Mouse (Mus musculus) heart, adult 2 months (tissue): ENCODE measurements at regions not wholly inside any gene's neighbourhood (a gene's known extent, or its start where the extent isn't known, plus 50 kb on each side); places are given as distances from the start of the nearest gene placed in this dataset.

Source experiments
- DNase-seq, 2 experiments: peaks; one replicate each; pipeline ENCODE4 v3.0.0; 2021
- H3K27ac ChIP-seq: fragments of 200-600 bp; 2 replicates; pipeline ENCODE4 v1.8.1; 2022
- H3K27me3 ChIP-seq: fragments of 200-500 bp; 2 replicates; pipeline ENCODE4 v1.6.1; 2012; ENCODE audit warnings: mild to moderate bottlenecking, low read length, inconsistent platforms, mixed read lengths; ENCODE audit not compliant: control insufficient read depth, insufficient read depth
- H3K36me3 ChIP-seq: fragments of 200-500 bp; 2 replicates; pipeline ENCODE4 v1.6.1; 2012; ENCODE audit warnings: low read length, inconsistent platforms; ENCODE audit not compliant: control insufficient read depth, insufficient read depth
- H3K4me1 ChIP-seq: fragments of 200-500 bp; 2 replicates; pipeline ENCODE4 v1.6.1; 2011; ENCODE audit warnings: low read length; ENCODE audit not compliant: control insufficient read depth, insufficient read depth
- H3K4me3 ChIP-seq: fragments of 200-600 bp; 2 replicates; pipeline ENCODE4 v1.8.1; 2022
- H3K79me2 ChIP-seq: fragments of 200-500 bp; replicated peaks from 2 replicates; pipeline ENCODE4 v1.6.1; 2012; ENCODE audit warnings: mild to moderate bottlenecking, inconsistent platforms, low read length, moderate library complexity, mixed read lengths; ENCODE audit not compliant: control insufficient read depth, insufficient read depth
- H3K9ac ChIP-seq: fragments of 200-500 bp; 2 replicates; pipeline ENCODE4 v1.6.1; 2012; ENCODE audit warnings: low read depth, mild to moderate bottlenecking, control low read depth, inconsistent platforms, low read length, mixed read lengths
- CTCF ChIP-seq: fragments of 200-600 bp; IDR thresholded peaks from 2 replicates; pipeline ENCODE4 v1.8.1; 2022; ENCODE audit warnings: antibody characterized with exemption, mild to moderate bottlenecking, moderate library complexity
- EP300 ChIP-seq: fragments of 200-500 bp; IDR thresholded peaks from 2 replicates; pipeline ENCODE4 v1.6.1; 2011; ENCODE audit warnings: low read depth, low read length, control low read depth; ENCODE audit not compliant: insufficient read depth
- POLR2A ChIP-seq: fragments of 200-500 bp; IDR thresholded peaks from 2 replicates; pipeline ENCODE4 v1.6.1; 2011; ENCODE audit warnings: mild to moderate bottlenecking, low read depth, low read length, control low read depth; ENCODE audit not compliant: insufficient read depth
- WGBS: fragments of 180-500 bp; shearing (Covaris S2); methylation state at CpG from one replicate; pipeline ENCODE4 v1.1.7; 2018; 5-methylcytosine and 5-hydroxymethylcytosine counted together
- intact Hi-C: fragments of 180-260 bp; cut with DNase I; formaldehyde crosslinking; loops from one replicate; pipeline ENCODE4 v1.15.1; 2025

GRCm38 (mm10) chr7:69738998-69739397, 627.5 kb downstream of the Nr2f2 start:
- Histone ChIP-seq H3K27ac (no peak overlapping the region), H3K4me3 (no peak overlapping the region), H3K9ac (no peak overlapping the region), H3K4me1 (no peaks in the 10 kb centered on the region), H3K36me3 (no peaks in the 10 kb centered on the region), H3K27me3 (no peaks in the 10 kb centered on the region), H3K79me2 (no peaks in the 10 kb centered on the region)
- DNase-seq, result no peak
- TF ChIP-seq POLR2A (no peak), CTCF (no peak), EP300 (no peak)
- WGBS, result 91% methylated on average over 7 of the region's 7 CpGs
- intact Hi-C loops, result no loop called here

- H3K27me3 ChIP-seq, result no peaks in the 10 kb centered on the region
- H3K9ac ChIP-seq, result no peak overlapping the region
- no peak overlapping the region for H3K4me3 ChIP-seq
- DNase-seq, result no peak
- no peaks in the 10 kb centered on the region for H3K4me1 ChIP-seq
- no peaks in the 10 kb centered on the region for H3K79me2 ChIP-seq
- no peaks in the 10 kb centered on the region for H3K36me3 ChIP-seq
- H3K27ac ChIP-seq, result no peak overlapping the region
- intact Hi-C loops, result no loop called here
- no peak for TF ChIP-seq CTCF
- no peak for TF ChIP-seq POLR2A
- no peak for TF ChIP-seq EP300
- 78% methylated on average over 5 of the region's 5 CpGs for WGBS
These were observed 651.5 kb downstream of the Nr2f2 start for GRCm38 (mm10) chr7:69715081-69715480.

- no peaks in the 10 kb centered on the region for H3K27me3 ChIP-seq
- H3K4me3 ChIP-seq, result no peak overlapping the region
- intact Hi-C loops, result no loop called here
- TF ChIP-seq POLR2A (no peak), EP300 (no peak), CTCF (no peak)
- no peak for DNase-seq
- no peaks in the 10 kb centered on the region for H3K36me3 ChIP-seq
- no peaks in the 10 kb centered on the region for H3K79me2 ChIP-seq
- 51% methylated on average over 1 of the region's 1 CpGs for WGBS
- H3K9ac ChIP-seq, result no peak overlapping the region
- H3K27ac ChIP-seq, result no peak overlapping the region
- no peaks in the 10 kb centered on the region for H3K4me1 ChIP-seq
These were observed 696.3 kb downstream of the Nr2f2 start for GRCm38 (mm10) chr7:69670211-69670610.

DNA sequence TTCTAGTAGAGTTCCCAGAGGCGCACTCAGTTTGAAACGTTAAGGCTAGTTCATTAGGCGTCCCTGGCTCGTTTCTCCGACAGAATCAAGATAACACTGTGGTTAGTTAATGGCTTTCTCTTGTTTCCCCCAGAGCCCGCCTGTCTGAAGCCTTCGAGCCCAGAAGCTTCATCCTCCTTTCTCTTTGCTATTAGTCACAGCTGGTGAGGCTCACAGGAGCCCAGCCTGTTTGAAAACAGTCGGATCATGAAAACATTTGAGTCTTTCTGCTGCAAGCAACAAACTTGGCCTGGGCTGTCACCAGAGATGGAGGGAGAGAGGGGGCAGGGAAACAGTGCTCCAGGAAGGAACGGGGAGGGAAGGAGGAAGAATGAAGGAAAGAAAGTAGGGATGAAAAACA, 711.0 kb downstream of the Nr2f2 start:
- TF ChIP-seq CTCF (no peak), EP300 (no peak), POLR2A (no peak)

GRCm38 (mm10) chr7:69645449-69645848, 721.1 kb downstream of the Nr2f2 start:
- intact Hi-C loops, result no loop called here
- Histone ChIP-seq H3K4me1 (no peaks in the 10 kb centered on the region), H3K79me2 (no peaks in the 10 kb centered on the region), H3K27me3 (no peaks in the 10 kb centered on the region), H3K9ac (no peak overlapping the region), H3K36me3 (no peaks in the 10 kb centered on the region), H3K4me3 (no peak overlapping the region), H3K27ac (no peak overlapping the region)
- WGBS, result 71% methylated on average over 6 of the region's 6 CpGs
- TF ChIP-seq EP300, result no peak
- TF ChIP-seq CTCF, result no peak
- TF ChIP-seq POLR2A, result no peak
- DNase-seq, result no peak

More for the DNA sequence above, 711.0 kb downstream of the Nr2f2 start:
- Histone ChIP-seq H3K27ac (no peak overlapping the region), H3K9ac (no peak overlapping the region), H3K4me1 (no peaks in the 10 kb centered on the region), H3K36me3 (no peaks in the 10 kb centered on the region), H3K79me2 (no peaks in the 10 kb centered on the region), H3K27me3 (no peaks in the 10 kb centered on the region), H3K4me3 (no peak overlapping the region)
- 8% methylated on average over 9 of the region's 9 CpGs for WGBS
- intact Hi-C loops, result no loop called here
- no peak for DNase-seq

GRCm38 (mm10) chr7:69641652-69642051, 724.9 kb downstream of the Nr2f2 start:
- intact Hi-C loops, result no loop called here

More at GRCm38 (mm10) chr7:69641652-69642051, 724.9 kb downstream of the Nr2f2 start:
- DNase-seq, result no peak
- TF ChIP-seq EP300 (no peak), CTCF (no peak), POLR2A (no peak)
- no peaks in the 10 kb centered on the region for H3K36me3 ChIP-seq
- no peak overlapping the region for H3K9ac ChIP-seq
- 52% methylated on average over 9 of the region's 9 CpGs for WGBS
- no peak overlapping the region for H3K27ac ChIP-seq
- no peaks in the 10 kb centered on the region for H3K4me1 ChIP-seq
- no peaks in the 10 kb centered on the region for H3K79me2 ChIP-seq
- no peaks in the 10 kb centered on the region for H3K27me3 ChIP-seq
- no peak overlapping the region for H3K4me3 ChIP-seq
